Mouse (Mus musculus) cortical plate, adult 2 months (tissue): Measurements from ENCODE around the gene Parva. TPM values are rescaled to one million over a fixed set of nuclear protein-coding genes. Genes with fewer than 3 reads are reported as not detected.

Source experiments
- H3K27ac ChIP-seq: fragments of 200-500 bp; 2 replicates; pipeline ENCODE4 v1.5.1; 2012; ENCODE audit warnings: low read length, control low read depth, inconsistent platforms; ENCODE audit not compliant: insufficient read depth
- H3K4me1 ChIP-seq: fragments of 200-500 bp; 2 replicates; pipeline ENCODE4 v1.6.1; 2011; ENCODE audit warnings: low read length; ENCODE audit not compliant: control insufficient read depth, insufficient read depth
- H3K4me3 ChIP-seq: fragments of 200-500 bp; 2 replicates; pipeline ENCODE4 v1.5.1; 2011; ENCODE audit warnings: mild to moderate bottlenecking, low read length, control low read depth; ENCODE audit not compliant: insufficient read depth
- CTCF ChIP-seq: fragments of 200-500 bp; IDR thresholded peaks from 2 replicates; pipeline ENCODE4 v1.5.1; 2011; ENCODE audit warnings: mild to moderate bottlenecking, control low read depth, low read length; ENCODE audit not compliant: insufficient read depth; ENCODE audit errors: extremely low read depth
- POLR2A ChIP-seq: fragments of 200-500 bp; IDR thresholded peaks from 2 replicates; pipeline ENCODE4 v1.6.1; 2011; ENCODE audit warnings: mild to moderate bottlenecking, low read length, control low read depth; ENCODE audit not compliant: insufficient read depth; ENCODE audit errors: extremely low read depth
- polyA plus RNA-seq: library from polyadenylated mRNA; depleted of rRNA; stranded (reverse); fragments of >200 nt; gene quantifications from 2 replicates; pipeline ENCODE4 v1.2.3, GENCODE M21; 2012

The Parva gene
- polyA plus RNA-seq, 1 experiment: 44.7 TPM

DNA sequence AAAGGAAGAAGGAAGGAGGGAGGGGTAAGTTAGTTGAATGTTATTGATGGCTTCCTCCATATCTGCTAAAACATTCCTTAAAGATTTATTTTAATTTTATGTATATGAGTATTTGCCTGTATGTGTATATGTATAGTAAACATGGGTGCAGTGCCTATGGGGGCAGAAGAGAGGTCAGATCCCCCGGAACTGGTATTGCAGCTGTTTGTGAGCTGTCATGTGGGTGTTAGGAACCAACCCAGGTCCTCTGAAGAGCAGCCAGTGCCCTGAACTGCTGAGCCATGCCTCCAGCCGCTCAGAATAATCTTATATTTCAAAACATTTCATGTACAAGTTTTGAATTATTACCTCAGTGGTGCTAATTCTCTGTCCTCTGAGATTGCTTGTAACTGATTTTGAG is 63.5 kb downstream of the Parva start:
- TF ChIP-seq CTCF: no peak
- no peak for TF ChIP-seq POLR2A
- H3K4me3 ChIP-seq: no peak overlapping the region
- no peaks in the 10 kb centered on the region for H3K4me1 ChIP-seq
- H3K27ac ChIP-seq: no peak overlapping the region

DNA sequence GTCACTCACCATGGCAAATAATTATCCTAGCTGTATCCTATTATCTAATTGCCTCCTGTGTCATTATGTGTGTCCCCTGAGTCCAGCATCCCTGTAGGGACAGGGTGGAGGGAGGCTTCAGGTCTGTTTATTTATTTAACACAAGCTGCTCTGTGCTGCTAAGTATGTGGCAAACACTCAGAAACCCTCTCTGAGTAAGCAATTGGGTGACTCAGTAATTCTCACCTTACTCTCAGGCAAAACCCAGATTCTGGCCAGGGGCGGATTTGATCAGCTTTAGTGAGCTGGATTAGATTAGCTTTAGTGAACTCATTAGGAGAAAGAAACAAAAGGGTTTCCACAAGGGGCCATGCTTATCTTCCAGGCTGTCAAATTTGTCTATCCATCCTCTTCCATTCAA is 64.4 kb downstream of the Parva start:
- Histone ChIP-seq H3K27ac (no peak overlapping the region), H3K4me3 (no peak overlapping the region), H3K4me1 (no peaks in the 10 kb centered on the region)
- TF ChIP-seq CTCF (no peak), POLR2A (no peak)

DNA sequence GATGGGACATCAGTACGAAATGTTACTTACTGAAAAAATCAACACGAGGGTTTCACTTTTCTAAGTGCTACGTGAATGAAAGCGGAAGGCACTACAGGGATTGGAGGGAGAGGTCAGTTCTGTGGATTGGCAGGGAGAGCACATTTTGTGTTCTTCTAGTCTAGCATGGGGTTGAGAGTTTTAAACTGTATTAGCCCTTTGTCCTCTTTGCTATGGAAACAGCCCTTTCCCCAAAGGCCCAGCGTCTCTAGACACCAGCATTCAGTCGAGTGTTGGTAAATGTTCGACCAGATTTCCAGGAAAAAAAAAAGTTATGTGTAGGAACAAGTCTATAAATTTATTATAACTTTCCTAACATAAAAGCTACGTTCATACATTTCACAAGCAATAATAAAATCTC is 68.6 kb downstream of the Parva start:
- Histone ChIP-seq H3K4me3 (no peak overlapping the region), H3K4me1 (no peaks in the 10 kb centered on the region), H3K27ac (no peak overlapping the region)
- TF ChIP-seq CTCF (no peak), POLR2A (no peak)

DNA sequence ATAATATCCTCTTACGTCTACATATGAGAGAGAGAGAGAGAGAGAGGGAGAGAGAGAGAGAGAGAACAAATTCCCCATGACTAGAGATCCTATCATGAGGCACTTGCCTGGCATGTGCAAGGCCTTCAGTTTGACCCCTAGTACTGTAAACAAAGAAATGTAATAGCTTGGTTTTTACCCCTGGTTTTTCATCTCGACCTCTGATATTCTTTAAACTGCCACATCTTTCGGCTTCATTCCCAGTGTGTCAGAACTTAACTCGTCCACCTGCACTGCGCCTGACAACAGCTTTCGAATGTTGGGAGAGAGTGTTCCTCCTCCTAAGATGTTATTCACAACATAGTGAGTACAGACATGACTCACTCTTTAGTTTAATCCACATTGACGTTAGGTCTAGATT is 69.6 kb downstream of the Parva start:
- H3K27ac ChIP-seq: no peak overlapping the region
- no peak for TF ChIP-seq CTCF
- TF ChIP-seq POLR2A: no peak
- H3K4me3 ChIP-seq: no peak overlapping the region
- H3K4me1 ChIP-seq: no peaks in the 10 kb centered on the region

DNA sequence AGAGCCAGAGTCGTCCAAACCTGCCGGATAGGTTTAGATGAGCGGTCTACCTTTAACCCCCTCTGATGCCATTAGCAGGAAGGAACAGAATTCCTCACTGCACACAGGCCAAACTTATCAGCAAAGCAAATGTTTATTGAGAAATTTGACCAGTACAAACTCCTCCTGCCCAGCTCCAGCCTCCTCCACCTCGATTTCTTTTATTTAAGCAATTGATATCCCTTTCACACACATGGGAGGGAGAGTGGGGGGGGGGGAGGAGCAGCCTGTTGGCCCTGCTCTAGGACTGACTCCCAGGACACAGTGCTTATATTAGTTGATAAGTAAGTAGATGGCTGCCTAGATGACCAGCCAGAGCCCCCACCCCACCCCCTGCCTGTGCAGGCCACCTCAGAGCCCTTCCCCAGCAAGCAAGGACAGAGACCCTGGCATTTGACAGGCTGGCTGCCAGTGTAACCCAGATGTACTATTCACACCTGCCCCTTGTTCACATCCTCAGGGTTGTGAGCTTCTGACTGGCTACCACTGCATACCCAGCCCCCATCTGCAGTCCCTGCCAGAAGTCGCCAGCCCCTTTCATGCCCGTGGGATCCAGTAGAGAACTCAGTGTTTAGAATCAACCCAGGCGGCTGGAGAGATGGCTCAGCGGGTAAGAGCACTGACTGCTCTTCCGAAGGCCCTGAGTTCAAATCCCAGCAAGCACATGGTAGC is 71.4 kb downstream of the Parva start:
- Histone ChIP-seq H3K27ac (no peak overlapping the region), H3K4me3 (no peak overlapping the region), H3K4me1 (no peaks in the 10 kb centered on the region)
- TF ChIP-seq CTCF: no peak
- TF ChIP-seq POLR2A: no peak

DNA sequence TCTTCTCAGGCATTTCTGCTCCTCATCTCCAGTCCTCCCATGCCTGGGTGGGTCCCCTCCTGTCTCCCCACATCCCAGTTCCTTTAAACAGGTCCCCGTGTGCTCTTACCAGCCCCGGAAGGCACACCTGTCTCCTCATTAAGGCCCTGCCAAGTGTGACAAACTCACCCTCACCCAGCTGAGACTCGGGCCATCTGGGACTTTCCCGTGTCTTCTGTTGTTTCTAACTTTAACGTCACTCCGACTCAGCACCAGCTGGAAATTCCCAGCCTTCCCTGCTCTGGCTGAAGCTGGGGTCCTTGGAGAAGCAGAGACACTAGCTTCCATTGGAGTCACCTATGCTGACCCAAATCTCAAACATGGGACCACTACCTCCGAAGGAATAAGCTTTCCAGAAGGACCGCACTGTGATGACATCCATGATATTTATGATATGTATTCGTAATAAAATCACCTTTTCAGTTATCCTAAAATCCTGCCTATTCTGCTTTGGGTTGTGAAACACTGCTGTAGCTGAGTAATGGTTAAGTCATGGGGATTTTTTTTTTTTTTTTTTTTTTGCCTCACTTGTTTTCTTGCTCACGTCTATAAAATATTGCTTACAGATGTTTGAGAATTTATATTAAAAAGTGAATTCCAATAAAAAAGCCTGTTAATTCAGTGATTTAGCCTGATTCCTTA is 72.3 kb downstream of the Parva start:
- Histone ChIP-seq H3K4me3 (no peak overlapping the region), H3K4me1 (no peaks in the 10 kb centered on the region), H3K27ac (no peak overlapping the region)
- TF ChIP-seq POLR2A: no peak
- no peak for TF ChIP-seq CTCF

DNA sequence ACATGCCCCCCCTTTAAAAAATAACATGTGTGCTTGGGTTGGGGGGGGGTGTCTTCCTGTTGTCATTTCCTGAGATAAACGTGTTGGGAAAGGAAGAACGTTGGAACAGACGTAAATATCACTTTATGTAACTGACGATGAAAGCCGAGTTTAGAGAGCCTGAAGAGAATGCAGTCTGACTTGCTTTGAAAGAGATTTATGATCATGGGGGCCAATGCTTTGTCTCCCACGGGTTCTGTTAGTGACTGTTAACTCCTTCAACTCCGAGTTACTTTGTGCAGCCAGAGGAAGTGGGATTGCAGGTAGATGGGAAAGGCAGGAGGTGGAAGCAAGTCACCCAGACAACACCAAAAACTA is 72.8 kb downstream of the Parva start:
- Histone ChIP-seq H3K27ac (no peak overlapping the region), H3K4me1 (no peaks in the 10 kb centered on the region), H3K4me3 (no peak overlapping the region)
- TF ChIP-seq POLR2A (no peak), CTCF (no peak)

DNA sequence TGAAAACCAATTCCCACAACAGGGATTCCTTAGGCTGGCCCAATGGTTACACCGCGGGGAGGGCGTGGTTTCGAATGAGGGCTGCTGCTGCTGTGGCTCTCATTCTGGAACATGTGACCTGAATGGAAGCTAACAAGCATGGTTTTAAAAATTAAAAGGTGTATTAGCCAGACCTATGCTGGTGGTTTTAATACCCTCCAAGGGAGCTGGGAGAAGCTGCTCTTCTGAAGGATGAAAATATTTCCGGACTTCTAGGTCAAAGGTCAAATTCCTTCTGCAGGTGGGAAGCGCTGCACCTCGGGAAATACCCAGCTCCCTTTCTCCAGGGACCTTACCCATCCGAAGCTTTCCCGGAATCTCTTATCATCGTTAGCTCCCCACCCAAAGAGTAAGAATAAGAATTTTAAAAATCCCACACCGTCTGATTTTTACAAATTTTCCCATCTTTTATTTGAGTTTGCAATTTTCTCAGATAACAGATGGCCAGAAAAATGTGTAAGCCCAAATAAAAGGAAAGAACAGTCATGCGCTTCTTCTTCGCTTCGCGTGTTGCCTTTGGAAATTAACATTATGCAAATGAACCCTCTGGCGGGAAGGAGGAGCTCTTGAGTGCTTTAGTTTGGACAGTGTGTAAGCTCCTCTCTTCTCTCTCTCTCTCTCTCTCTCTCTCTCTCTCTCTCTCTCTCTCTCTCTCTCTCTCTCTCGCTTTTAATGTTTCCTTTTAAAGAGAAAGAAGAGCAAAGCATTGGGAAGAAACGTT is 74.9 kb downstream of the Parva start:
- Histone ChIP-seq H3K4me1 (no peaks in the 10 kb centered on the region), H3K27ac (no peak overlapping the region), H3K4me3 (no peak overlapping the region)
- TF ChIP-seq CTCF (no peak), POLR2A (no peak)

DNA sequence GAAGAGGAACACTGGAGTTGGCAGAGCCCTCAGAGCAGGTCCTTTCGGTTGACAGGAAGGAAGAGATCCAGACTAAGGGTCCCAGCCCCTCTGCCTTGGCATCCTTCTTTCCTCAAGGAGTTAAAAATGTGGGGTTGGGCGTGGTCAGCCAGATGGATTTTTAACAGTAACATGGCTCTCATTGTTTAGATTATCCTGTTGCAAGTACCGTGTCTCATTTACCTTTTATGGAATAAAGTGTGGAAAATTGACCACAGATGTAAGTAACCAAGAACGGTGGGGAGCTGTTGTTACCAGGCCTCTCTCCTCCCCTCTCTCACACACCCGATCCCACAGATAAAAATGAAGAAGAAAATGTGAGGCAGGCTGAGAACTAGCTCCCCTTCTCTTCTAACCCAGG is 75.5 kb downstream of the Parva start:
- no peak overlapping the region for H3K4me3 ChIP-seq
- H3K27ac ChIP-seq: no peak overlapping the region
- TF ChIP-seq POLR2A (no peak), CTCF (no peak)
- H3K4me1 ChIP-seq: no peaks in the 10 kb centered on the region

DNA sequence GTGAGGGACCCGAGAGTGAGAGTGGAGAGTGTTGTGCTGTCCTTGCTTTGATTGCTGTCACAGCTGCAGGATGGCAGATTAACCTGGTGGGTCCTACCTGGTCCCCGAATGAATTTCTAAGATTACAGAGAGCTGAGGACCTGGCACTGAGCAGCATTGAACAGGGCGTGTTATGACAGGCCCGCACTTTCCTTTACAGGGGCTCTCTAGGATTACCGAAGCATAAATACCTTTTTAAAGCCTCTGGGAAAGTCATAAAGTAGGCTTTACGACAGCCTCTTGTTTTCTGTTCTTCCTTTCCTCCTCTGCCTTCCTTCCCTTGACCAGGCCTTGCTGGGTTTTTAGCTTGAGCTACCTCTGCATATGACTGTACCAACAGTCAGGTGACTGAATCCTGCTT is 76.1 kb downstream of the Parva start:
- Histone ChIP-seq H3K4me3 (no peak overlapping the region), H3K4me1 (no peaks in the 10 kb centered on the region), H3K27ac (no peak overlapping the region)
- no peak for TF ChIP-seq POLR2A
- TF ChIP-seq CTCF: no peak
